22 mouse cellular contexts compared by ENCODE assay signal in the genomic region with DNA sequence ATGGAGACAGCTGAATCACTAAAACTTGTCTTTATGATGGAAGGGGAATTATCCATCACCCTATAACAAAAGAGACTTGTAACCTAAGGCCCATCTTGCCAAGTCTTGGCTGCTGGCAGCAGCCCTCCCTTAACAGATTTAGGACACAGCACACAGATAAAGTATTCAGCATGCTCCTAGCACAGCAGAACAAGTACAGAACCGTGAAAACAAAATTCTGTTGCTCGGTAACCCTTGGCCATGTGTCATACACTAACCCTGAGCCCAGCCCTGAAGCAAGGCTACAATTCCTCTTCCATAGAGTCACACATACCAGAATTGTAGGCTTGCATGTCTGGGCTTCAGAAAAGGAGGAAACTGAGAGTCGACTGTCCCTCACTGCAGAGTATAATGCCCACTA.
DNase-seq lines count a peak whose midpoint lies in the region; ATAC-seq lines count a peak whose summit lies in the region.
"Had no signal": no experiment of that assay in that cellular context is flagged by ENCODE, and none has a peak within 500 bp of the region (broad histone marks: within the 10 kb centered on the region; RNA-seq: fewer than 3 reads in every experiment).

No protein-coding gene starts in this region.

- no peak overlapping the region for H3K9ac ChIP-seq in embryonic facial prominence, embryonic 14.5 days (ENCODE audit: low read depth, low read length)
- H3K9ac ChIP-seq in forebrain, embryonic 16.5 days (replicated peaks; ENCODE audit: low read depth, low read length): no peak overlapping the region
- H3K9ac ChIP-seq: intestine, embryonic 15.5 days; liver, embryonic 14.5 days; midbrain, embryonic 12.5 days; neural tube, embryonic 12.5 days had no signal

- H3K4me3 ChIP-seq in embryonic facial prominence, embryonic 14.5 days (ENCODE audit: low read depth, low read length): no peak overlapping the region
- H3K4me3 ChIP-seq in embryonic facial prominence, embryonic 10.5 days: no peak overlapping the region
- H3K4me3 ChIP-seq in forebrain, embryonic 16.5 days (replicated peaks; ENCODE audit: low read length): no peak overlapping the region
- H3K4me3 ChIP-seq: erythroblast, embryonic 14.5 days; heart, adult 2 months; intestine, embryonic 15.5 days; left cerebral cortex, adult 2 months; midbrain, embryonic 12.5 days; neural tube, embryonic 12.5 days had no signal

- H3K27me3 ChIP-seq in embryonic facial prominence, embryonic 14.5 days (replicated peaks; ENCODE audit: control insufficient read depth, insufficient read depth, low read length): no peaks in the 10 kb centered on the region
- H3K27me3 ChIP-seq in embryonic facial prominence, embryonic 10.5 days (replicated peaks; ENCODE audit: low read depth, poor library complexity, severe bottlenecking): no peaks in the 10 kb centered on the region
- no peaks in the 10 kb centered on the region for H3K27me3 ChIP-seq in forebrain, embryonic 16.5 days (replicated peaks; ENCODE audit: control insufficient read depth, insufficient read depth, low read length)
- H3K27me3 ChIP-seq: intestine, embryonic 15.5 days; midbrain, embryonic 12.5 days; neural tube, embryonic 12.5 days had no signal

- peak; percentile 57 for ATAC-seq in embryonic facial prominence, embryonic 14.5 days (ENCODE audit: low read depth)
- ATAC-seq in forebrain, embryonic 16.5 days: no peak
- ATAC-seq: forebrain, embryonic 14.5 days; intestine, embryonic 15.5 days had no signal

- no peaks in the 10 kb centered on the region for H3K9me3 ChIP-seq in embryonic facial prominence, embryonic 14.5 days (ENCODE audit: control insufficient read depth, low read length)
- no peaks in the 10 kb centered on the region for H3K9me3 ChIP-seq in embryonic facial prominence, embryonic 10.5 days
- no peaks in the 10 kb centered on the region for H3K9me3 ChIP-seq in forebrain, embryonic 16.5 days (ENCODE audit: control insufficient read depth, low read length)
- H3K9me3 ChIP-seq: intestine, embryonic 15.5 days; midbrain, embryonic 12.5 days; neural tube, embryonic 12.5 days had no signal

- DNase-seq in embryonic facial prominence, embryonic 14.5 days (ENCODE audit: low spot score): peak; percentile 41
- DNase-seq in embryonic facial prominence, embryonic 10.5 days (ENCODE audit: low spot score): no peak
- DNase-seq in left cerebral cortex, postnatal 4 days: peak; percentile 7
- DNase-seq in left cerebral cortex, adult 18-20 months (ENCODE audit: low spot score in 2 of 2): no peak
- peak; percentile 17 for DNase-seq in adrenal gland, postnatal 14 days
- peak; percentile 3 for DNase-seq in mesoderm, embryonic 11.5 days (ENCODE audit: low read depth, low spot score)
- DNase-seq: cerebellum, postnatal 36 days; heart, adult 2 months; heart, postnatal 36 days; kidney, adult 9 months; kidney, postnatal 25 days; right cerebral cortex, adult 18-20 months; thymus, postnatal 25 days had no signal

- H3K27ac ChIP-seq in embryonic facial prominence, embryonic 14.5 days (replicated peaks; ENCODE audit: low read depth, low read length): no peak overlapping the region
- H3K27ac ChIP-seq in embryonic facial prominence, embryonic 10.5 days (replicated peaks): no peak overlapping the region
- H3K27ac ChIP-seq in forebrain, embryonic 16.5 days (ENCODE audit: low read length): no peak overlapping the region
- H3K27ac ChIP-seq: heart, adult 2 months; intestine, embryonic 15.5 days; left cerebral cortex, adult 2 months; liver, embryonic 14.5 days; macrophage; midbrain, embryonic 12.5 days; neural tube, embryonic 12.5 days had no signal

- no peak overlapping the region for H3K4me2 ChIP-seq in embryonic facial prominence, embryonic 14.5 days (ENCODE audit: low read depth, low read length)
- H3K4me2 ChIP-seq in forebrain, embryonic 16.5 days (ENCODE audit: low read length): no peak overlapping the region
- H3K4me2 ChIP-seq: intestine, embryonic 15.5 days; midbrain, embryonic 12.5 days; neural tube, embryonic 12.5 days had no signal

- intact Hi-C loops in left cerebral cortex, postnatal 4 days (cut with DNase I): no loop called here

- no peaks in the 10 kb centered on the region for H3K36me3 ChIP-seq in embryonic facial prominence, embryonic 14.5 days (ENCODE audit: control insufficient read depth, insufficient read depth, low read length)
- no peaks in the 10 kb centered on the region for H3K36me3 ChIP-seq in embryonic facial prominence, embryonic 10.5 days (replicated peaks)
- H3K36me3 ChIP-seq in forebrain, embryonic 16.5 days (ENCODE audit: control insufficient read depth, insufficient read depth): no peaks in the 10 kb centered on the region
- H3K36me3 ChIP-seq: intestine, embryonic 15.5 days; midbrain, embryonic 12.5 days; neural tube, embryonic 12.5 days had no signal

- no peaks in the 10 kb centered on the region for H3K4me1 ChIP-seq in embryonic facial prominence, embryonic 14.5 days (ENCODE audit: control insufficient read depth, insufficient read depth, low read length)
- no peaks in the 10 kb centered on the region for H3K4me1 ChIP-seq in embryonic facial prominence, embryonic 10.5 days
- H3K4me1 ChIP-seq in forebrain, embryonic 16.5 days (replicated peaks; ENCODE audit: control insufficient read depth, insufficient read depth, low read length): no peaks in the 10 kb centered on the region
- H3K4me1 ChIP-seq: intestine, embryonic 15.5 days; midbrain, embryonic 12.5 days; neural tube, embryonic 12.5 days had no signal

- 63% methylated on average over 3 of the region's 3 CpGs for WGBS in embryonic facial prominence, embryonic 14.5 days
- 83% methylated on average over 3 of the region's 3 CpGs for WGBS in embryonic facial prominence, embryonic 10.5 days
- WGBS in forebrain, embryonic 16.5 days: 80% methylated on average over 3 of the region's 3 CpGs

Comparison
In these comparisons a context has a peak if more than half of its experiments do, and no peak if none do; other contexts are left out.
1. DNase-seq: peak in embryonic facial prominence, embryonic 14.5 days (single experiment), left cerebral cortex, postnatal 4 days (single experiment), adrenal gland, postnatal 14 days (single experiment) and mesoderm, embryonic 11.5 days (single experiment); none in embryonic facial prominence, embryonic 10.5 days (single experiment) and left cerebral cortex, adult 18-20 months (0 of 2).